Mouse (Mus musculus): ENCODE measurements around the gene Dact1. TPM values are rescaled to one million over a fixed set of nuclear protein-coding genes. Genes with fewer than 3 reads are reported as not detected.
A peak's percentile ranks its signal among the peaks of the same experiment; 100 is the strongest.

Dact1 gene
- polyA plus RNA-seq, 1 experiment, result 2.4 TPM

- Histone ChIP-seq H3K4me3 (ENCODE audit: insufficient read depth, low read depth, low read length) (peak overlapping the region; percentile 7; the same call in 1 of the 2 replicates), H3K4me1 (ENCODE audit: control insufficient read depth, insufficient read depth, insufficient read length, low read length) (no peaks in the 10 kb centered on the region; the same call in 1 of the 2 replicates), H3K27ac (replicated peaks; ENCODE audit: low read depth, low read length) (no peak overlapping the region)
Measured at GRCm38 (mm10) chr12:71311237-71311887, 1.7 kb downstream of the Dact1 start.

GRCm38 (mm10) chr12:71318239-71318638 is 8.6 kb downstream of the Dact1 start:
- H3K4me1 ChIP-seq (ENCODE audit: control insufficient read depth, insufficient read depth, insufficient read length, low read length), result no peaks in the 10 kb centered on the region
- H3K27ac ChIP-seq (replicated peaks; ENCODE audit: low read depth, low read length), result no peak overlapping the region
- no peak overlapping the region for H3K4me3 ChIP-seq (ENCODE audit: insufficient read depth, low read depth, low read length)

GRCm38 (mm10) chr12:71319536-71319935 is 9.9 kb downstream of the Dact1 start:
- Histone ChIP-seq H3K4me3 (ENCODE audit: insufficient read depth, low read depth, low read length) (no peak overlapping the region), H3K27ac (replicated peaks; ENCODE audit: low read depth, low read length) (no peak overlapping the region), H3K4me1 (ENCODE audit: control insufficient read depth, insufficient read depth, insufficient read length, low read length) (no peaks in the 10 kb centered on the region)

- H3K4me3 ChIP-seq (ENCODE audit: insufficient read depth, low read depth, low read length), result no peak overlapping the region
Measured at GRCm38 (mm10) chr12:71332646-71333045, 23.0 kb downstream of the Dact1 start.

GRCm38 (mm10) chr12:71333561-71333960 is 23.9 kb downstream of the Dact1 start:
- Histone ChIP-seq H3K4me3 (ENCODE audit: insufficient read depth, low read depth, low read length) (no peak overlapping the region), H3K27ac (replicated peaks; ENCODE audit: low read depth, low read length) (no peak overlapping the region), H3K4me1 (ENCODE audit: control insufficient read depth, insufficient read depth, insufficient read length, low read length) (no peaks in the 10 kb centered on the region)

More at GRCm38 (mm10) chr12:71332646-71333045, 23.0 kb downstream of the Dact1 start:
- Histone ChIP-seq H3K4me1 (ENCODE audit: control insufficient read depth, insufficient read depth, insufficient read length, low read length) (no peaks in the 10 kb centered on the region), H3K27ac (replicated peaks; ENCODE audit: low read depth, low read length) (no peak overlapping the region)

- no peaks in the 10 kb centered on the region for H3K4me1 ChIP-seq (ENCODE audit: control insufficient read depth, insufficient read depth, insufficient read length, low read length)
- no peak overlapping the region for H3K27ac ChIP-seq (replicated peaks; ENCODE audit: low read depth, low read length)
- no peak overlapping the region for H3K4me3 ChIP-seq (ENCODE audit: insufficient read depth, low read depth, low read length)
Measured at GRCm38 (mm10) chr12:71337025-71337582, 27.4 kb downstream of the Dact1 start.

GRCm38 (mm10) chr12:71337896-71338463 is 28.3 kb downstream of the Dact1 start:
- H3K4me1 ChIP-seq (ENCODE audit: control insufficient read depth, insufficient read depth, insufficient read length, low read length), result no peaks in the 10 kb centered on the region
- H3K4me3 ChIP-seq (ENCODE audit: insufficient read depth, low read depth, low read length), result no peak overlapping the region
- H3K27ac ChIP-seq (replicated peaks; ENCODE audit: low read depth, low read length), result no peak overlapping the region

- Histone ChIP-seq H3K4me1 (ENCODE audit: control insufficient read depth, insufficient read depth, insufficient read length, low read length) (no peaks in the 10 kb centered on the region), H3K27ac (replicated peaks; ENCODE audit: low read depth, low read length) (no peak overlapping the region), H3K4me3 (ENCODE audit: insufficient read depth, low read depth, low read length) (no peak overlapping the region)
Measured at GRCm38 (mm10) chr12:71339142-71339848, 29.6 kb downstream of the Dact1 start.

GRCm38 (mm10) chr12:71342397-71342796 is 32.7 kb downstream of the Dact1 start:
- H3K4me3 ChIP-seq (ENCODE audit: insufficient read depth, low read depth, low read length), result peak overlapping the region; percentile 24
- H3K27ac ChIP-seq (replicated peaks; ENCODE audit: low read depth, low read length), result no peak overlapping the region
- no peaks in the 10 kb centered on the region for H3K4me1 ChIP-seq (ENCODE audit: control insufficient read depth, insufficient read depth, insufficient read length, low read length)

- no peak overlapping the region for H3K4me3 ChIP-seq (ENCODE audit: insufficient read depth, low read depth, low read length)
- no peaks in the 10 kb centered on the region for H3K4me1 ChIP-seq (ENCODE audit: control insufficient read depth, insufficient read depth, insufficient read length, low read length)
- no peak overlapping the region for H3K27ac ChIP-seq (replicated peaks; ENCODE audit: low read depth, low read length)
Measured at GRCm38 (mm10) chr12:71345471-71345870, 35.8 kb downstream of the Dact1 start.

GRCm38 (mm10) chr12:71346071-71346470 is 36.4 kb downstream of the Dact1 start:
- no peaks in the 10 kb centered on the region for H3K4me1 ChIP-seq (ENCODE audit: control insufficient read depth, insufficient read depth, insufficient read length, low read length)
- no peak overlapping the region for H3K4me3 ChIP-seq (ENCODE audit: insufficient read depth, low read depth, low read length)
- H3K27ac ChIP-seq (replicated peaks; ENCODE audit: low read depth, low read length), result no peak overlapping the region

GRCm38 (mm10) chr12:71348401-71348896 is 38.8 kb downstream of the Dact1 start:
- no peaks in the 10 kb centered on the region for H3K4me1 ChIP-seq (ENCODE audit: control insufficient read depth, insufficient read depth, insufficient read length, low read length)
- no peak overlapping the region for H3K27ac ChIP-seq (replicated peaks; ENCODE audit: low read depth, low read length)
- H3K4me3 ChIP-seq (ENCODE audit: insufficient read depth, low read depth, low read length), result no peak overlapping the region

- Histone ChIP-seq H3K27ac (replicated peaks; ENCODE audit: low read depth, low read length) (no peak overlapping the region), H3K4me3 (ENCODE audit: insufficient read depth, low read depth, low read length) (no peak overlapping the region), H3K4me1 (ENCODE audit: control insufficient read depth, insufficient read depth, insufficient read length, low read length) (no peaks in the 10 kb centered on the region)
Measured at GRCm38 (mm10) chr12:71350077-71350476, 40.4 kb downstream of the Dact1 start.

- H3K4me1 ChIP-seq (ENCODE audit: control insufficient read depth, insufficient read depth, insufficient read length, low read length), result no peaks in the 10 kb centered on the region
- no peak overlapping the region for H3K27ac ChIP-seq (replicated peaks; ENCODE audit: low read depth, low read length)
- no peak overlapping the region for H3K4me3 ChIP-seq (ENCODE audit: insufficient read depth, low read depth, low read length)
Measured at GRCm38 (mm10) chr12:71354656-71355055, 45.0 kb downstream of the Dact1 start.

- no peak overlapping the region for H3K27ac ChIP-seq (replicated peaks; ENCODE audit: low read depth, low read length)
- no peak overlapping the region for H3K4me3 ChIP-seq (ENCODE audit: insufficient read depth, low read depth, low read length)
- H3K4me1 ChIP-seq (ENCODE audit: control insufficient read depth, insufficient read depth, insufficient read length, low read length), result no peaks in the 10 kb centered on the region
Measured at GRCm38 (mm10) chr12:71355092-71355491, 45.4 kb downstream of the Dact1 start.
